In the genomic region with DNA sequence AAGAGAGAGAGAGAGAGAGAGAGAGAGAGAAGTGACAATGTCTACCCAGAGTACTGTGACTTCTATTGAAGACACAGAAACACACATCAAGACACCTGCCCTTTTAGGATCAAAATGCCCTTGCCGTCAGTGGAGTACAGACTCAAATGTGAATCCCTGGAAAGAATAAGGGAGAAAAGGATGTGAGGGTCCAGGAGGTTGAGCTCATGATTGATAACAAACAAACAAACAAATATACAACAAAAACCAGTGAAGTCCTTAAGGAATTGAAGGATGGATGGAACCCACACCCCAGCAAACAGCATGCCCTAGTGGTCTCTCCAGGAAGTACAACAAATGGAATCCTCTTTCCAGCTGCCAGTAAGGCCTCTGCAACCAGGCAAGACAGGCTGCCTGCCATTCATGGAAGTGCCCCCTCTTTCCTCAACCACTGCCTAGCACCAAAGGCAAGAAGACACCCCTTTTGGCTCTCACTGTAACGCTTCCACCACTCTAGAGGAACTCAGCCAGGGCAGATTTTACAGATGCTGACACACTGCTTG, we compare ENCODE assay signal across 8 mouse cellular contexts. TPM values are rescaled to one million over a fixed set of nuclear protein-coding genes. Genes with fewer than 3 reads are reported as not detected.
DNase-seq lines count a peak whose midpoint lies in the region; ATAC-seq lines count a peak whose summit lies in the region.

No protein-coding gene starts in this region.

- DNase-seq in adrenal gland, adult (ENCODE audit: inconsistent age in 2 of 2, low spot score in 1 of 2): peak; percentile 55 to 88
- DNase-seq in adrenal gland, adult 8-10 months: no peak
- DNase-seq in midbrain, embryonic 11.5 days (ENCODE audit: low spot score, missing footprints): peak; percentile 88
- peak; percentile 81 for DNase-seq in embryo, embryonic 10 days (ENCODE audit: low spot score)
- DNase-seq in induced T-regulatory cell, adult 2 months (ENCODE audit: low read depth): peak; percentile 72

- peaks cover 8% of the 10 kb centered on the region for H3K4me1 ChIP-seq in midbrain, embryonic 11.5 days (ENCODE audit: control insufficient read depth, insufficient read depth, low read length)
- peaks cover 24% of the 10 kb centered on the region for H3K4me1 ChIP-seq in midbrain, embryonic 13.5 days (replicated peaks)
- H3K4me1 ChIP-seq in limb, embryonic 15.5 days: peaks cover 37% of the 10 kb centered on the region
- H3K4me1 ChIP-seq in stomach, embryonic 14.5 days (ENCODE audit: control insufficient read depth, insufficient read depth, low read length): peaks cover 26% of the 10 kb centered on the region

- H3K4me3 ChIP-seq in midbrain, embryonic 11.5 days (ENCODE audit: low read depth, low read length): no peak overlapping the region
- H3K4me3 ChIP-seq in midbrain, embryonic 13.5 days (replicated peaks): no peak overlapping the region
- H3K4me3 ChIP-seq in limb, embryonic 15.5 days: no peak overlapping the region
- H3K4me3 ChIP-seq in stomach, embryonic 14.5 days (ENCODE audit: low read depth, low read length): no peak overlapping the region

- peak; percentile 20; the same call in 1 of the 2 replicates for ATAC-seq in midbrain, embryonic 11.5 days (ENCODE audit: low FRiP score)
- ATAC-seq in midbrain, embryonic 13.5 days: no peak
- ATAC-seq in limb, embryonic 15.5 days (ENCODE audit: insufficient number of reproducible peaks, low FRiP score, low TSS enrichment, low read depth): no peak
- no peak for ATAC-seq in stomach, embryonic 14.5 days (ENCODE audit: insufficient number of reproducible peaks, insufficient read depth, low FRiP score, low read depth)

- H3K9ac ChIP-seq in midbrain, embryonic 11.5 days (ENCODE audit: low read length): no peak overlapping the region
- H3K9ac ChIP-seq in midbrain, embryonic 13.5 days (replicated peaks): no peak overlapping the region
- H3K9ac ChIP-seq in limb, embryonic 15.5 days: no peak overlapping the region
- no peak overlapping the region for H3K9ac ChIP-seq in stomach, embryonic 14.5 days (replicated peaks; ENCODE audit: low read depth, low read length)

- H3K9me3 ChIP-seq in midbrain, embryonic 11.5 days (ENCODE audit: control insufficient read depth, low read length): no peaks in the 10 kb centered on the region
- no peaks in the 10 kb centered on the region for H3K9me3 ChIP-seq in midbrain, embryonic 13.5 days
- no peaks in the 10 kb centered on the region for H3K9me3 ChIP-seq in limb, embryonic 15.5 days
- no peaks in the 10 kb centered on the region for H3K9me3 ChIP-seq in stomach, embryonic 14.5 days (ENCODE audit: control insufficient read depth, low read depth, low read length)

- no peak overlapping the region for H3K27ac ChIP-seq in midbrain, embryonic 11.5 days (ENCODE audit: low read depth, low read length)
- no peak overlapping the region for H3K27ac ChIP-seq in midbrain, embryonic 13.5 days
- peak overlapping the region; percentile 71; the same call in 1 of the 2 replicates for H3K27ac ChIP-seq in limb, embryonic 15.5 days
- H3K27ac ChIP-seq in stomach, embryonic 14.5 days (ENCODE audit: low read length): peak overlapping the region; percentile 17; the same call in 1 of the 2 replicates

- H3K27me3 ChIP-seq in midbrain, embryonic 11.5 days (ENCODE audit: control insufficient read depth, insufficient read depth, low read length): peaks cover 9% of the 10 kb centered on the region; the same call in 1 of the 2 replicates
- peaks cover 36% of the 10 kb centered on the region for H3K27me3 ChIP-seq in midbrain, embryonic 13.5 days
- no peaks in the 10 kb centered on the region for H3K27me3 ChIP-seq in limb, embryonic 15.5 days
- no peaks in the 10 kb centered on the region for H3K27me3 ChIP-seq in stomach, embryonic 14.5 days (ENCODE audit: control insufficient read depth, insufficient read depth, low read length)

- 36% methylated on average over 2 of the region's 2 CpGs for WGBS in midbrain, embryonic 11.5 days
- 40% methylated on average over 2 of the region's 2 CpGs for WGBS in midbrain, embryonic 13.5 days
- WGBS in limb, embryonic 15.5 days: 44% methylated on average over 2 of the region's 2 CpGs
- 54% methylated on average over 2 of the region's 2 CpGs for WGBS in stomach, embryonic 14.5 days

- no peak overlapping the region for H3K4me2 ChIP-seq in midbrain, embryonic 11.5 days
- H3K4me2 ChIP-seq in midbrain, embryonic 13.5 days (replicated peaks): no peak overlapping the region
- no peak overlapping the region for H3K4me2 ChIP-seq in limb, embryonic 15.5 days
- no peak overlapping the region for H3K4me2 ChIP-seq in stomach, embryonic 14.5 days (replicated peaks; ENCODE audit: low read depth, low read length)

- H3K36me3 ChIP-seq in midbrain, embryonic 11.5 days (ENCODE audit: control insufficient read depth, insufficient read depth, low read length): no peaks in the 10 kb centered on the region
- H3K36me3 ChIP-seq in midbrain, embryonic 13.5 days: no peaks in the 10 kb centered on the region
- H3K36me3 ChIP-seq in limb, embryonic 15.5 days: no peaks in the 10 kb centered on the region
- no peaks in the 10 kb centered on the region for H3K36me3 ChIP-seq in stomach, embryonic 14.5 days (ENCODE audit: control insufficient read depth, insufficient read depth, low read length)

RNA-seq across cellular contexts. Expression of a gene that starts 4.9 kb away (rescaled TPM):
- 1 to 10 TPM; 4.6 to 8.5 (median 6.4) TPM for total RNA-seq in adrenal gland, adult 8-10 months (2022)
- polyA plus RNA-seq in midbrain, embryonic 11.5 days (2014; fragmentation: Nextera tagmentation; extraction: Ambion mirVana): 4.3 and 4.7 TPM in 2 replicates
- polyA plus RNA-seq in midbrain, embryonic 13.5 days (2015; fragmentation: Nextera tagmentation; extraction: Ambion mirVana): 5.3 and 5.9 TPM in 2 replicates
- polyA plus RNA-seq in limb, embryonic 15.5 days (2015; fragmentation: Nextera tagmentation; extraction: Ambion mirVana): 5.8 and 6.5 TPM in 2 replicates
- 10.3 and 11.2 TPM in 2 replicates for polyA plus RNA-seq in stomach, embryonic 14.5 days (2014; fragmentation: Nextera tagmentation; extraction: Ambion mirVana)

RNA-seq across cellular contexts. Expression of a gene that starts 14.0 kb away (rescaled TPM):
- total RNA-seq in adrenal gland, adult 8-10 months (2022): 100 to 1,000 TPM; 179 to 219 (median 209) TPM
- polyA plus RNA-seq in midbrain, embryonic 11.5 days (2014; fragmentation: Nextera tagmentation; extraction: Ambion mirVana): 238 and 253 TPM in 2 replicates
- 278 and 280 TPM in 2 replicates for polyA plus RNA-seq in midbrain, embryonic 13.5 days (2015; fragmentation: Nextera tagmentation; extraction: Ambion mirVana)
- 196 and 218 TPM in 2 replicates for polyA plus RNA-seq in limb, embryonic 15.5 days (2015; fragmentation: Nextera tagmentation; extraction: Ambion mirVana)
- 284 and 312 TPM in 2 replicates for polyA plus RNA-seq in stomach, embryonic 14.5 days (2014; fragmentation: Nextera tagmentation; extraction: Ambion mirVana)

RNA-seq across cellular contexts. Expression of a gene that starts 18.7 kb away (rescaled TPM):
- 10 to 100 TPM; 34.8 to 49.0 (median 44.5) TPM for total RNA-seq in adrenal gland, adult 8-10 months (2022)
- 57.4 and 57.5 TPM in 2 replicates for polyA plus RNA-seq in midbrain, embryonic 11.5 days (2014; fragmentation: Nextera tagmentation; extraction: Ambion mirVana)
- 50.1 and 55.9 TPM in 2 replicates for polyA plus RNA-seq in midbrain, embryonic 13.5 days (2015; fragmentation: Nextera tagmentation; extraction: Ambion mirVana)
- 245 and 272 TPM in 2 replicates for polyA plus RNA-seq in limb, embryonic 15.5 days (2015; fragmentation: Nextera tagmentation; extraction: Ambion mirVana)
- polyA plus RNA-seq in stomach, embryonic 14.5 days (2014; fragmentation: Nextera tagmentation; extraction: Ambion mirVana): 154 and 156 TPM in 2 replicates

RNA-seq across cellular contexts. Expression of a gene that starts 51.2 kb away (rescaled TPM):
- total RNA-seq in adrenal gland, adult 8-10 months (2022): 100 to 1,000 TPM; 119 to 147 (median 137) TPM
- 15.8 and 19.5 TPM in 2 replicates for polyA plus RNA-seq in midbrain, embryonic 11.5 days (2014; fragmentation: Nextera tagmentation; extraction: Ambion mirVana)
- 22.3 and 27.5 TPM in 2 replicates for polyA plus RNA-seq in midbrain, embryonic 13.5 days (2015; fragmentation: Nextera tagmentation; extraction: Ambion mirVana)
- polyA plus RNA-seq in limb, embryonic 15.5 days (2015; fragmentation: Nextera tagmentation; extraction: Ambion mirVana): 42.8 and 46.4 TPM in 2 replicates
- polyA plus RNA-seq in stomach, embryonic 14.5 days (2014; fragmentation: Nextera tagmentation; extraction: Ambion mirVana): 38.1 and 41.7 TPM in 2 replicates

RNA-seq across cellular contexts. Expression of a gene that starts 52.1 kb away (rescaled TPM):
- total RNA-seq in adrenal gland, adult 8-10 months (2022): 100 to 1,000 TPM in 1 of 4 experiments, 10 to 100 TPM in 3; 88.8 to 106 (median 90.6) TPM
- 44.2 and 45.9 TPM in 2 replicates for polyA plus RNA-seq in midbrain, embryonic 11.5 days (2014; fragmentation: Nextera tagmentation; extraction: Ambion mirVana)
- polyA plus RNA-seq in midbrain, embryonic 13.5 days (2015; fragmentation: Nextera tagmentation; extraction: Ambion mirVana): 43.1 and 47.3 TPM in 2 replicates
- 36.1 and 37.7 TPM in 2 replicates for polyA plus RNA-seq in limb, embryonic 15.5 days (2015; fragmentation: Nextera tagmentation; extraction: Ambion mirVana)
- polyA plus RNA-seq in stomach, embryonic 14.5 days (2014; fragmentation: Nextera tagmentation; extraction: Ambion mirVana): 53.6 and 55.9 TPM in 2 replicates

Comparison
In these comparisons a context has a peak if more than half of its experiments do, and no peak if none do; other contexts are left out.
1. H3K27ac ChIP-seq: peak in limb, embryonic 15.5 days (single experiment) and stomach, embryonic 14.5 days (single experiment); none in midbrain, embryonic 11.5 days (single experiment) and midbrain, embryonic 13.5 days (single experiment).